Mouse (Mus musculus): ENCODE measurements around the gene Lman2l. TPM values are rescaled to one million over a fixed set of nuclear protein-coding genes. Genes with fewer than 3 reads are reported as not detected.

Gene Lman2l
- polyA plus RNA-seq, 1 experiment = 26.9 TPM

- Histone ChIP-seq H3K9ac (ENCODE audit: low read depth, poor library complexity, severe bottlenecking) (no peak overlapping the region), H3K4me1 (ENCODE audit: control insufficient read depth, insufficient read depth, low read length) (no peaks in the 10 kb centered on the region), H3K9me3 (replicated peaks; ENCODE audit: control insufficient read depth, insufficient read depth, low read length, poor library complexity, severe bottlenecking) (no peaks in the 10 kb centered on the region), H3K36me3 (ENCODE audit: control insufficient read depth, insufficient read depth, low read length, poor library complexity, severe bottlenecking) (no peaks in the 10 kb centered on the region), H3K4me3 (ENCODE audit: low read depth, low read length) (no peak overlapping the region), H3K27me3 (ENCODE audit: control insufficient read depth, insufficient read depth, low read length, poor library complexity, severe bottlenecking) (no peaks in the 10 kb centered on the region), H3K27ac (ENCODE audit: insufficient read depth, low read length) (no peak overlapping the region)
- TF ChIP-seq EP300 (IDR thresholded peaks at IDR 0.05; ENCODE audit: insufficient read depth, low read depth, low read length) (no peak), POLR2A (IDR thresholded peaks at IDR 0.05; ENCODE audit: insufficient read depth, low read length) (no peak)
Observed at GRCm38 (mm10) chr1:36475480-36476110, 30.5 kb upstream of the Lman2l start.

GRCm38 (mm10) chr1:36474646-36475045 is 29.6 kb upstream of the Lman2l start:
- Histone ChIP-seq H3K9me3 (replicated peaks; ENCODE audit: control insufficient read depth, insufficient read depth, low read length, poor library complexity, severe bottlenecking) (no peaks in the 10 kb centered on the region), H3K4me1 (ENCODE audit: control insufficient read depth, insufficient read depth, low read length) (no peaks in the 10 kb centered on the region), H3K27me3 (ENCODE audit: control insufficient read depth, insufficient read depth, low read length, poor library complexity, severe bottlenecking) (no peaks in the 10 kb centered on the region), H3K27ac (ENCODE audit: insufficient read depth, low read length) (no peak overlapping the region), H3K4me3 (ENCODE audit: low read depth, low read length) (no peak overlapping the region), H3K36me3 (ENCODE audit: control insufficient read depth, insufficient read depth, low read length, poor library complexity, severe bottlenecking) (no peaks in the 10 kb centered on the region), H3K9ac (ENCODE audit: low read depth, poor library complexity, severe bottlenecking) (no peak overlapping the region)
- no peak for TF ChIP-seq POLR2A (IDR thresholded peaks at IDR 0.05; ENCODE audit: insufficient read depth, low read length)
- TF ChIP-seq EP300 (IDR thresholded peaks at IDR 0.05; ENCODE audit: insufficient read depth, low read depth, low read length) = no peak

GRCm38 (mm10) chr1:36473211-36473780 is 28.2 kb upstream of the Lman2l start:
- H3K4me1 ChIP-seq (ENCODE audit: control insufficient read depth, insufficient read depth, low read length) = no peaks in the 10 kb centered on the region

GRCm38 (mm10) chr1:36472106-36472440 is 27.0 kb upstream of the Lman2l start:
- no peaks in the 10 kb centered on the region for H3K27me3 ChIP-seq (ENCODE audit: control insufficient read depth, insufficient read depth, low read length, poor library complexity, severe bottlenecking)
- no peaks in the 10 kb centered on the region for H3K4me1 ChIP-seq (ENCODE audit: control insufficient read depth, insufficient read depth, low read length)
- H3K27ac ChIP-seq (ENCODE audit: insufficient read depth, low read length) = no peak overlapping the region
- TF ChIP-seq EP300 (IDR thresholded peaks at IDR 0.05; ENCODE audit: insufficient read depth, low read depth, low read length) (no peak), POLR2A (IDR thresholded peaks at IDR 0.05; ENCODE audit: insufficient read depth, low read length) (no peak), CTCF (IDR thresholded peaks at IDR 0.05; ENCODE audit: low read depth, low read length) (no peak)
- H3K9me3 ChIP-seq (replicated peaks; ENCODE audit: control insufficient read depth, insufficient read depth, low read length, poor library complexity, severe bottlenecking) = no peaks in the 10 kb centered on the region
- H3K36me3 ChIP-seq (ENCODE audit: control insufficient read depth, insufficient read depth, low read length, poor library complexity, severe bottlenecking) = no peaks in the 10 kb centered on the region
- H3K9ac ChIP-seq (ENCODE audit: low read depth, poor library complexity, severe bottlenecking) = peak overlapping the region; percentile 27
- H3K4me3 ChIP-seq (ENCODE audit: low read depth, low read length) = peak overlapping the region; percentile 88

More at GRCm38 (mm10) chr1:36473211-36473780, 28.2 kb upstream of the Lman2l start:
- Histone ChIP-seq H3K36me3 (ENCODE audit: control insufficient read depth, insufficient read depth, low read length, poor library complexity, severe bottlenecking) (no peaks in the 10 kb centered on the region), H3K4me3 (ENCODE audit: low read depth, low read length) (no peak overlapping the region), H3K9ac (ENCODE audit: low read depth, poor library complexity, severe bottlenecking) (no peak overlapping the region), H3K27ac (ENCODE audit: insufficient read depth, low read length) (no peak overlapping the region), H3K9me3 (replicated peaks; ENCODE audit: control insufficient read depth, insufficient read depth, low read length, poor library complexity, severe bottlenecking) (no peaks in the 10 kb centered on the region), H3K27me3 (ENCODE audit: control insufficient read depth, insufficient read depth, low read length, poor library complexity, severe bottlenecking) (no peaks in the 10 kb centered on the region)
- TF ChIP-seq CTCF (IDR thresholded peaks at IDR 0.05; ENCODE audit: low read depth, low read length) (no peak), EP300 (IDR thresholded peaks at IDR 0.05; ENCODE audit: insufficient read depth, low read depth, low read length) (no peak), POLR2A (IDR thresholded peaks at IDR 0.05; ENCODE audit: insufficient read depth, low read length) (no peak)

- Histone ChIP-seq H3K27ac (ENCODE audit: insufficient read depth, low read length) (no peak within 1 kb of the TSS), H3K4me1 (ENCODE audit: control insufficient read depth, insufficient read depth, low read length) (no peaks in the 10 kb centered on the region), H3K4me3 (ENCODE audit: low read depth, low read length) (peak within 1 kb of the TSS; percentile 88), H3K36me3 (ENCODE audit: control insufficient read depth, insufficient read depth, low read length, poor library complexity, severe bottlenecking) (no peaks in the 10 kb centered on the region), H3K9me3 (replicated peaks; ENCODE audit: control insufficient read depth, insufficient read depth, low read length, poor library complexity, severe bottlenecking) (no peaks in the 10 kb centered on the region), H3K9ac (ENCODE audit: low read depth, poor library complexity, severe bottlenecking) (peak within 1 kb of the TSS; percentile 27), H3K27me3 (ENCODE audit: control insufficient read depth, insufficient read depth, low read length, poor library complexity, severe bottlenecking) (no peaks in the 10 kb centered on the region)
- TF ChIP-seq EP300 (IDR thresholded peaks at IDR 0.05; ENCODE audit: insufficient read depth, low read depth, low read length) (no peak), POLR2A (IDR thresholded peaks at IDR 0.05; ENCODE audit: insufficient read depth, low read length) (no peak), CTCF (IDR thresholded peaks at IDR 0.05; ENCODE audit: low read depth, low read length) (peak; percentile 31)
Observed at GRCm38 (mm10) chr1:36471181-36472105, 26.4 kb upstream of the Lman2l start, which contains the start of gene Cnnm4. TSS of gene Cnnm4 (plus strand) at chr1:36471620.

Data from ES-Bruce4 (cell line).